Mouse (Mus musculus) MEL (cell line): ENCODE results near the gene Whamm.

Experiments used
- GATA1 ChIP-seq: IDR thresholded peaks from 2 replicates; pipeline ENCODE4 v1.6.1; 2011; ENCODE audit warnings: low read depth, low read length, improper control_type of control experiment
- MYC ChIP-seq: IDR thresholded peaks from 2 replicates; pipeline ENCODE4 v1.6.1; 2011; ENCODE audit warnings: low read depth, mild to moderate bottlenecking, low read length, improper control_type of control experiment, moderate library complexity
- NRF1 ChIP-seq: IDR thresholded peaks from 2 replicates; pipeline ENCODE4 v1.6.1; 2014; ENCODE audit warnings: low read depth, mild to moderate bottlenecking, inconsistent platforms, low read length, improper control_type of control experiment, moderate library complexity; ENCODE audit not compliant: poor library complexity, insufficient read depth, severe bottlenecking
- POLR2A ChIP-seq, 2 experiments: IDR thresholded peaks; 2 replicates each; pipeline ENCODE4 v1.6.1; 2011 to 2012; ENCODE audit warnings: low read length in 2 of 2, mild to moderate bottlenecking in 2 of 2, control low read depth in 1 of 2, improper control_type of control experiment in 1 of 2, low read depth in 1 of 2, moderate library complexity in 1 of 2; ENCODE audit not compliant: control insufficient read depth in 1 of 2, insufficient read depth in 1 of 2, poor library complexity in 1 of 2
- UBTF ChIP-seq: IDR thresholded peaks from 2 replicates; pipeline ENCODE4 v1.6.1; 2012; ENCODE audit warnings: low read depth, mild to moderate bottlenecking, inconsistent platforms, low read length, improper control_type of control experiment, moderate library complexity, borderline replicate concordance; ENCODE audit not compliant: insufficient read depth
- ZMIZ1 ChIP-seq: IDR thresholded peaks from 2 replicates; pipeline ENCODE4 v1.6.1; 2012; ENCODE audit warnings: low read depth, mild to moderate bottlenecking, inconsistent platforms, low read length, improper control_type of control experiment, moderate library complexity

DNA sequence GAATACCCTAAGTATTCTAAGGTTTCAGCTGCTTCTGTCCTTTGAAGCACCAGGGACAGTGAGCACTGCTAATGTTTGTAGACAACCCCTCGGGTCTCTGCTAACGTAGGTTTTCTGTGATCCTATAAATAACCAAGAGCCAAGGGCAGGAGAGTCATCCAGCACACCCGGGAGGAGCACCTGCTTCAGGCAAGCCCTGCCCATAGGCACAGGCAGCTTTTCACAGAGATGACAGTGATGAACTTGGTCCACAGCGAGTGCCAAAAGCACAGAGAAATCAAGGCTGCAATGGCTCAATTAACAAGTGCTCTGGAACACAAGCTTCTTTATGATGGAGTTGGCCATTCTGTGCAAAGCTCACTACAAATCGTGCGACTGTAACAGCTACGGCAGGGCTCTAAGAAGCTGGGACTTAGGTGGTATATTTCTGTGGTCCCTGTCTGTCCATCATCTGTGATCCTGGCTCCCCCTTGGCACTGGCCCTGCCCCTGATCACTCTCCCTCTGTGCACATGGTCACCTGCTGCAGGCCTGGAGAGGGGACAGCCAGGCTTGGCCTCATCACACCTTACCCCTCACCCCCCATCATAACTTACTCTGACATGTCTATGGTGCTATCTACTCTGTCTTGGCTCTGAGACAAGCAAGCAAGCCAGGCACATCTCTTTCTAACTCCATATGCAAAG, 73.6 kb downstream of the Whamm start:
- TF ChIP-seq NRF1 (no peak), UBTF (no peak), POLR2A (IDR thresholded peaks at IDR 0.05; ENCODE audit: control insufficient read depth in 1 of 2, insufficient read depth in 1 of 2, low read depth in 1 of 2, low read length in 2 of 2, poor library complexity in 1 of 2) (no peak), ZMIZ1 (no peak), GATA1 (no peak), MYC (no peak)
